Mouse (Mus musculus): ENCODE results near the gene Samm50.

Samm50 gene

Small RNAs within 50 kb of the gene (microRNA-seq; reads per million reads assigned to microRNA genes)
- 0.12 to 0.23 reads per million in 2 experiments for gene Mir6392
